Mouse (Mus musculus) kidney, adult 2 months (tissue): ENCODE measurements around the gene Cacng7.

Experiments used
- CTCF ChIP-seq: fragments of 200-500 bp; conservative IDR thresholded peaks from 2 replicates; pipeline ENCODE4 v1.5.1; 2011; ENCODE audit warnings: low read depth, mild to moderate bottlenecking, control low read depth, low read length, moderate library complexity, mixed read lengths; ENCODE audit not compliant: insufficient read depth, insufficient read length
- POLR2A ChIP-seq: fragments of 200-500 bp; IDR thresholded peaks from one replicate; pipeline ENCODE4 v1.6.1; 2011; ENCODE audit warnings: low read depth, low read length, control low read depth

DNA sequence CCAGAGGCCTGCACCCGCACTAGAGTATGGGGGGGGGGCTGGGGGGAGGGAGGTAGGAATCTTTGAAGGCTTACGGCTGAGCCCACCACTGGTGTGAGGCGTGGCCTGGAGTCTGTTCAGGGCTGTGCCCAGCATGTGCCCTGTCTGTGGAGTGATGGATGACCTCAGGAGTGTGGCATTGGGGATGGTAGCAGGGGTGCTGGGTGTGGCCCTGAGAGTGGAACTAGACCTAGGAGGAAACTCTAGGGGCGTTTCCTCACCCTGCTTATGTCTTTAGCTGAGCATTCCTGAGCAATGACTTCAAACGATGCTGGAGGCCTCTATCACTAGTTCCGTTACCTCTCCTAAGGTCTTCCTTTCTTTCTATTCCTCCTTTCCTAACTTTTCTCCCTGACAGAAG, 41.6 kb upstream of the Cacng7 start:
- TF ChIP-seq CTCF (no peak), POLR2A (no peak)
